Mouse (Mus musculus) ES-Bruce4 (cell line): ENCODE data around the gene Tbc1d8. TPM values are rescaled to one million over a fixed set of nuclear protein-coding genes. Genes with fewer than 3 reads are reported as not detected.

ENCODE experiments used
- H3K27ac ChIP-seq: 2 replicates; pipeline ENCODE4 v1.5.1; 2012; ENCODE audit warnings: low read length, inconsistent platforms; ENCODE audit not compliant: insufficient read depth
- H3K27me3 ChIP-seq: 2 replicates; pipeline ENCODE4 v1.6.1; 2012; ENCODE audit warnings: mild to moderate bottlenecking, low read length, inconsistent platforms; ENCODE audit not compliant: control insufficient read depth, poor library complexity, insufficient read depth, severe bottlenecking
- H3K36me3 ChIP-seq: 2 replicates; pipeline ENCODE4 v1.6.1; 2012; ENCODE audit warnings: inconsistent platforms, mild to moderate bottlenecking, low read length, moderate library complexity; ENCODE audit not compliant: control insufficient read depth, poor library complexity, insufficient read depth, severe bottlenecking
- H3K4me1 ChIP-seq: one replicate; pipeline ENCODE4 v1.8.1; 2011; ENCODE audit warnings: low read length; ENCODE audit not compliant: control insufficient read depth, insufficient read depth
- H3K4me3 ChIP-seq: 2 replicates; pipeline ENCODE4 v1.5.1; 2011; ENCODE audit warnings: low read depth, mild to moderate bottlenecking, low read length
- H3K9ac ChIP-seq: 2 replicates; pipeline ENCODE4 v1.6.1; 2012; ENCODE audit warnings: low read depth, mild to moderate bottlenecking, inconsistent platforms; ENCODE audit not compliant: poor library complexity, severe bottlenecking
- H3K9me3 ChIP-seq: replicated peaks from 2 replicates; pipeline ENCODE4 v1.6.1; 2012; ENCODE audit warnings: mild to moderate bottlenecking, low read length, inconsistent platforms; ENCODE audit not compliant: control insufficient read depth, poor library complexity, insufficient read depth, severe bottlenecking
- CTCF ChIP-seq: IDR thresholded peaks from one replicate; pipeline ENCODE4 v1.8.1; 2011; ENCODE audit warnings: low read depth, low read length
- EP300 ChIP-seq: IDR thresholded peaks from 2 replicates; pipeline ENCODE4 v1.6.1; 2011; ENCODE audit warnings: low read depth, low read length; ENCODE audit not compliant: insufficient read depth
- POLR2A ChIP-seq: IDR thresholded peaks from one replicate; pipeline ENCODE4 v1.8.1; 2011; ENCODE audit warnings: low read length; ENCODE audit not compliant: insufficient read depth
- polyA plus RNA-seq: library from polyadenylated mRNA; stranded (reverse); fragments of >200 nt; gene quantifications from 2 replicates; pipeline ENCODE4 v1.2.4, GENCODE M21; 2011; ENCODE audit warnings: low read depth; ENCODE audit not compliant: missing spikeins, insufficient read depth, insufficient read length

The Tbc1d8 gene
- polyA plus RNA-seq, 1 experiment, result 35.2 TPM

GRCm38 (mm10) chr1:39325228-39325627 lies 153.3 kb downstream of the Tbc1d8 start:
- TF ChIP-seq CTCF (no peak), POLR2A (no peak), EP300 (no peak)
- no peaks in the 10 kb centered on the region for H3K4me1 ChIP-seq
- no peaks in the 10 kb centered on the region for H3K36me3 ChIP-seq
- no peak overlapping the region for H3K4me3 ChIP-seq
- no peak overlapping the region for H3K27ac ChIP-seq
- H3K27me3 ChIP-seq, result no peaks in the 10 kb centered on the region
- H3K9ac ChIP-seq, result no peak overlapping the region
- H3K9me3 ChIP-seq, result no peaks in the 10 kb centered on the region

- Histone ChIP-seq H3K36me3 (no peaks in the 10 kb centered on the region), H3K4me3 (no peak overlapping the region), H3K27ac (no peak overlapping the region), H3K9me3 (no peaks in the 10 kb centered on the region), H3K27me3 (no peaks in the 10 kb centered on the region), H3K9ac (no peak overlapping the region), H3K4me1 (no peaks in the 10 kb centered on the region)
- TF ChIP-seq EP300, result no peak
- no peak for TF ChIP-seq CTCF
- TF ChIP-seq POLR2A, result no peak
These were observed 156.6 kb downstream of the Tbc1d8 start for GRCm38 (mm10) chr1:39321954-39322353.

Other genes starting within 250 kb of the Tbc1d8 start
- gene Rpl31, start 110.9 kb downstream of the Tbc1d8 start, polyA plus RNA-seq, result 2,420 and 2,624 TPM in 2 replicates
- gene Cnot11, start 56.2 kb upstream of the Tbc1d8 start, polyA plus RNA-seq, result 60.0 and 73.3 TPM in 2 replicates
- gene Rnf149, start 98.7 kb upstream of the Tbc1d8 start, polyA plus RNA-seq, result 25.4 and 35.4 TPM in 2 replicates
- gene Creg2, start 172.7 kb upstream of the Tbc1d8 start, polyA plus RNA-seq, result not detected in 2 replicates
- not detected in 2 replicates for gene Rfx8, start 242.2 kb upstream of the Tbc1d8 start, polyA plus RNA-seq